Mouse (Mus musculus): ENCODE results near the gene F5. TPM values are rescaled to one million over a fixed set of nuclear protein-coding genes. Genes with fewer than 3 reads are reported as not detected.

F5 gene
- polyA plus RNA-seq, 1 experiment, result not detected

DNA sequence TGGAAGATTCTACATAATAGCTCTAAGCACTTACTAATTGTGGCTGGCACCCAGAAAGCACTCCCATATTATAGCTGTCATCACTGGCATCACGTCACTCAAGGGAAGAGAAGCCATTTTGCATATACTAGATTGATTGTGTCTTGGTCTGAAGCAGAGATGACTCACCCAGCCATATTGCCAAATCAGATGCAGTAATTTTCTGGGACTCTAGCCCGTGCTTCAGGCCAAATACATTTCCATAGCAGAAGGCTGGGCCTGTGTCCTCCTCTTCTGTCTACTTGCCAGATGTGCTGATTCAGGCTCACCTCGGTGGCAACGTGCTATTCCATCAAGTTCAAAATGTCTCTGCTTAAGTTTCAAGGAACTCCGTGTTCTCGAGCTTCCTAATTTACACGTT lies 109.9 kb downstream of the F5 start:
- TF ChIP-seq POLR2A (IDR thresholded peaks at IDR 0.05; ENCODE audit: low read depth, low read length), result no peak
- TF ChIP-seq CTCF (IDR thresholded peaks at IDR 0.05; ENCODE audit: borderline replicate concordance, insufficient read depth, low read length), result no peak
- Histone ChIP-seq H3K27ac (ENCODE audit: insufficient read depth, low read length) (no peak overlapping the region), H3K4me1 (ENCODE audit: control insufficient read depth, insufficient read depth, low read length) (peaks cover 2% of the 10 kb centered on the region; the same call in 1 of the 2 replicates), H3K4me3 (ENCODE audit: insufficient read depth, low read length) (no peak overlapping the region)

Other genes with a start within 250 kb of the F5 start
- gene Scyl3, start 222.7 kb upstream of the F5 start, polyA plus RNA-seq (2011; ENCODE audit: insufficient read length, low read depth, missing spikeins), result 21.7 TPM in 2 replicates
- 9.8 and 12.6 TPM in 2 replicates for gene BC055324, start 157.0 kb upstream of the F5 start, polyA plus RNA-seq (2011; ENCODE audit: insufficient read length, low read depth, missing spikeins)
- gene Mettl18, start 156.9 kb upstream of the F5 start, polyA plus RNA-seq (2011; ENCODE audit: insufficient read length, low read depth, missing spikeins), result 2.8 and 4.1 TPM in 2 replicates
- gene Sele, start 103.6 kb upstream of the F5 start, polyA plus RNA-seq (2011; ENCODE audit: insufficient read length, low read depth, missing spikeins), result 0.18 and 0.33 TPM in 2 replicates
- gene Sell, start 89.9 kb upstream of the F5 start, polyA plus RNA-seq (2011; ENCODE audit: insufficient read length, low read depth, missing spikeins), result not detected in 2 replicates
- 1.7 and 3.7 TPM in 2 replicates for gene Selp, start 36.6 kb upstream of the F5 start, polyA plus RNA-seq (2011; ENCODE audit: insufficient read length, low read depth, missing spikeins)
- 38.3 and 43.4 TPM in 2 replicates for gene Slc19a2, start 97.2 kb downstream of the F5 start, polyA plus RNA-seq (2011; ENCODE audit: insufficient read length, low read depth, missing spikeins)
- gene Ccdc181, start 123.7 kb downstream of the F5 start, polyA plus RNA-seq (2011; ENCODE audit: insufficient read length, low read depth, missing spikeins), result 6.3 and 8.8 TPM in 2 replicates
- gene Nme7, start 152.3 kb downstream of the F5 start, polyA plus RNA-seq (2011; ENCODE audit: insufficient read length, low read depth, missing spikeins), result 20.0 TPM in 2 replicates
- 24.3 and 31.3 TPM in 2 replicates for gene Blzf1, start 155.7 kb downstream of the F5 start, polyA plus RNA-seq (2011; ENCODE audit: insufficient read length, low read depth, missing spikeins)